Comparison of ENCODE assay signal across 20 mouse cellular contexts in genomic region chr4:51969751-51970150, GRCm38 (mm10).
DNase-seq lines count a peak whose midpoint lies in the region; ATAC-seq and TF ChIP-seq lines count a peak whose summit lies in the region.
"Had no signal": no experiment of that assay in that cellular context is flagged by ENCODE, and none has a peak within 500 bp of the region (broad histone marks: within the 10 kb centered on the region; RNA-seq: fewer than 3 reads in every experiment).

No protein-coding gene starts in this region.

- WGBS in midbrain, embryonic 11.5 days: 90% methylated on average over 10 of the region's 10 CpGs
- 79% methylated on average over 10 of the region's 10 CpGs for WGBS in midbrain, embryonic 13.5 days
- 47% methylated on average over 10 of the region's 10 CpGs for WGBS in stomach, postnatal 0 days

- H3K27me3 ChIP-seq in midbrain, embryonic 11.5 days (ENCODE audit: control insufficient read depth, insufficient read depth, low read length): no peaks in the 10 kb centered on the region
- no peaks in the 10 kb centered on the region for H3K27me3 ChIP-seq in midbrain, embryonic 13.5 days
- H3K27me3 ChIP-seq in stomach, postnatal 0 days (ENCODE audit: control insufficient read depth, insufficient read depth, low read length): no peaks in the 10 kb centered on the region
- H3K27me3 ChIP-seq: hindbrain, embryonic 12.5 days had no signal

- H3K9me3 ChIP-seq in midbrain, embryonic 11.5 days (ENCODE audit: control insufficient read depth, low read length): no peaks in the 10 kb centered on the region
- H3K9me3 ChIP-seq in midbrain, embryonic 13.5 days: no peaks in the 10 kb centered on the region
- no peaks in the 10 kb centered on the region for H3K9me3 ChIP-seq in stomach, postnatal 0 days (ENCODE audit: control insufficient read depth, low read length)
- H3K9me3 ChIP-seq: hindbrain, embryonic 12.5 days; limb, embryonic 10.5 days had no signal

- ATAC-seq in frontal cortex, adult (ENCODE audit: low TSS enrichment): peak; percentile 55; the same call in 1 of the 2 replicates
- no peak for ATAC-seq in midbrain, embryonic 11.5 days (ENCODE audit: low FRiP score)
- no peak for ATAC-seq in midbrain, embryonic 13.5 days
- no peak for ATAC-seq in stomach, postnatal 0 days (ENCODE audit: low FRiP score, low TSS enrichment)
- ATAC-seq in monocyte, adult 5-6 weeks (replicated peaks; ENCODE audit: insufficient number of reproducible peaks, low FRiP score, low TSS enrichment, poor library complexity, severe bottlenecking): no peak
- ATAC-seq: intestine, postnatal 0 days had no signal

- H3K4me2 ChIP-seq in midbrain, embryonic 11.5 days: no peak overlapping the region
- no peak overlapping the region for H3K4me2 ChIP-seq in midbrain, embryonic 13.5 days (replicated peaks)
- H3K4me2 ChIP-seq in stomach, postnatal 0 days (replicated peaks; ENCODE audit: low read depth): 0 out of 2 replicates have a peak overlapping the region, but pooled peaks have one; percentile 0
- H3K4me2 ChIP-seq: hindbrain, embryonic 12.5 days had no signal

- no peak for TF ChIP-seq EP300 in stomach, postnatal 0 days (optimal IDR thresholded peaks at IDR 0.05)

- no peak overlapping the region for H3K4me3 ChIP-seq in midbrain, embryonic 11.5 days (ENCODE audit: low read depth, low read length)
- H3K4me3 ChIP-seq in midbrain, embryonic 13.5 days (replicated peaks): no peak overlapping the region
- H3K4me3 ChIP-seq in stomach, postnatal 0 days (ENCODE audit: low read depth, low read length): no peak overlapping the region
- H3K4me3 ChIP-seq: erythroblast, embryonic 14.5 days; gastrocnemius, adult 2 months; hindbrain, embryonic 12.5 days; limb, embryonic 10.5 days had no signal

- TF ChIP-seq CTCF in stomach, postnatal 0 days (IDR thresholded peaks at IDR 0.05; ENCODE audit: low read depth): no peak

- H3K4me1 ChIP-seq in midbrain, embryonic 11.5 days (ENCODE audit: control insufficient read depth, insufficient read depth, low read length): no peaks in the 10 kb centered on the region
- no peaks in the 10 kb centered on the region for H3K4me1 ChIP-seq in midbrain, embryonic 13.5 days (replicated peaks)
- H3K4me1 ChIP-seq in stomach, postnatal 0 days (replicated peaks; ENCODE audit: control insufficient read depth, insufficient read depth): no peaks in the 10 kb centered on the region
- H3K4me1 ChIP-seq: hindbrain, embryonic 12.5 days; limb, embryonic 10.5 days had no signal

- H3K27ac ChIP-seq in midbrain, embryonic 11.5 days (ENCODE audit: low read depth, low read length): no peak overlapping the region
- H3K27ac ChIP-seq in midbrain, embryonic 13.5 days: no peak overlapping the region
- no peak overlapping the region for H3K27ac ChIP-seq in stomach, postnatal 0 days (replicated peaks)
- H3K27ac ChIP-seq: gastrocnemius, adult 2 months; hindbrain, embryonic 12.5 days; limb, embryonic 10.5 days had no signal

- H3K9ac ChIP-seq in midbrain, embryonic 11.5 days (ENCODE audit: low read length): no peak overlapping the region
- no peak overlapping the region for H3K9ac ChIP-seq in midbrain, embryonic 13.5 days (replicated peaks)
- H3K9ac ChIP-seq in stomach, postnatal 0 days (ENCODE audit: low read length): no peak overlapping the region
- H3K9ac ChIP-seq: hindbrain, embryonic 12.5 days had no signal

- no peak for DNase-seq in frontal cortex, postnatal 25 days (ENCODE audit: low spot score in 2 of 2)
- DNase-seq in midbrain, embryonic 11.5 days (ENCODE audit: low spot score, missing footprints): peak; percentile 82
- DNase-seq in layer of hippocampus, adult 9-11 months: peak; percentile 29
- no peak for DNase-seq in stomach, postnatal 0 days (ENCODE audit: low spot score)
- DNase-seq: adrenal gland, postnatal 10 days; cerebellum, adult 8-10 months; gastrocnemius, adult 2 months; kidney, postnatal 36 days; liver; lung, postnatal 4 days; right cerebral cortex, postnatal 4 days; thymus, adult 2 months; thymus, postnatal 4 days had no signal

- H3K36me3 ChIP-seq in midbrain, embryonic 11.5 days (ENCODE audit: control insufficient read depth, insufficient read depth, low read length): no peaks in the 10 kb centered on the region
- no peaks in the 10 kb centered on the region for H3K36me3 ChIP-seq in midbrain, embryonic 13.5 days
- no peaks in the 10 kb centered on the region for H3K36me3 ChIP-seq in stomach, postnatal 0 days (ENCODE audit: control insufficient read depth, insufficient read depth, low read length)
- H3K36me3 ChIP-seq: hindbrain, embryonic 12.5 days; limb, embryonic 10.5 days had no signal

Comparison
In these comparisons a context has a peak if more than half of its experiments do, and no peak if none do; other contexts are left out.
1. DNase-seq: peak in midbrain, embryonic 11.5 days (single experiment) and layer of hippocampus, adult 9-11 months (single experiment); none in frontal cortex, postnatal 25 days (0 of 2) and stomach, postnatal 0 days (single experiment).